Mouse (Mus musculus): Measurements from ENCODE around the gene Arhgef7. TPM values are rescaled to one million over a fixed set of nuclear protein-coding genes. Genes with fewer than 3 reads are reported as not detected.

Gene Arhgef7
- polyA plus RNA-seq, 1 experiment, result 44.5 TPM

GRCm38 (mm10) chr8:11740857-11741256 lies 13.3 kb downstream of the Arhgef7 start:
- peaks cover 65% of the 10 kb centered on the region for H3K27me3 ChIP-seq (replicated peaks)

GRCm38 (mm10) chr8:11743580-11743979 lies 16.1 kb downstream of the Arhgef7 start:
- no peaks in the 10 kb centered on the region for H3K36me3 ChIP-seq (replicated peaks; ENCODE audit: low read length)
- peaks cover 6% of the 10 kb centered on the region; the same call in 1 of the 2 replicates for H3K4me1 ChIP-seq
- peaks cover 7% of the 10 kb centered on the region for H3K9me3 ChIP-seq
- H3K4me3 ChIP-seq (replicated peaks), result no peak overlapping the region
- peaks cover 59% of the 10 kb centered on the region for H3K27me3 ChIP-seq (replicated peaks)
- no peak for TF ChIP-seq GATA1 (IDR thresholded peaks at IDR 0.05; ENCODE audit: borderline replicate concordance, low read length)
- TF ChIP-seq FLI1 (IDR thresholded peaks at IDR 0.05; ENCODE audit: low read length), result no peak

More at GRCm38 (mm10) chr8:11740857-11741256, 13.3 kb downstream of the Arhgef7 start:
- Histone ChIP-seq H3K4me1 (peaks cover 6% of the 10 kb centered on the region; the same call in 1 of the 2 replicates), H3K4me3 (replicated peaks) (no peak overlapping the region), H3K36me3 (replicated peaks; ENCODE audit: low read length) (no peaks in the 10 kb centered on the region), H3K9me3 (peaks cover 7% of the 10 kb centered on the region)
- no peak for TF ChIP-seq GATA1 (IDR thresholded peaks at IDR 0.05; ENCODE audit: borderline replicate concordance, low read length)
- TF ChIP-seq FLI1 (IDR thresholded peaks at IDR 0.05; ENCODE audit: low read length), result no peak

DNA sequence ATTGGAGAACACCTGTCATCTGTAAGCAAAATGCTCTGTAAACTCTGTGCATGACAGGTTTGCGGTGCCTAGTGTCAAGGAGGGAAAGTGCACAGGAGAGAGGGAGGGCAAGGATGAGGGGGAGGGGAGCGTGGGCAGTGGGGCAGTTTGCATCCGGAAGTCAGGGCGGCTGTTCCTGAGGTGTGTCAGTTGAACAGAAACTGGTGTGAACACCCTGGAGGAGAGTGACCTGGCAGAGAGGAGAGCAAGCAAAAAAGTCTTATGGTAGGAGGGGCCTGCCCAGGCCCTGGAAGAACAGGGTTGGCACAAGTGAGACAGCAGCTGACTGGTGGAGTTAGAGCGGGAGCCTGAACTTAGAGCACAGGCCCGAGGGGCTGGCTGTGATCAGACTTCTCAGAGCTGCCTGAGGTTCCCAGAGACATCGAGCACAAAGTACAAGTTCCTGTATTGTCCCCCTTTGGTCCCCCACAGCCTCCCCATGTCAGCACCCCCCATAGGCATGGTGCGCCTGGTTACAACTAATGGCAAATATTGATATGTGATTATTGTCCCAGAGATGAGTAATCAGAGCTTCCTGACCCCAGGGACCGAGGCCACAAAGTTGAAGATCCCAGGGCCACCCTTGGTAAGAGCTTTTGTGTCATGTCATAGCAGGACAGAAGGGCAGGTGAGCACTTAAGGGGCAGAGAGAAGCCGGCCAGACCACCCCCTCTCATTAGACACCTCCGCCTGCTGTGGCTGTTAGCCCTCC lies 19.5 kb downstream of the Arhgef7 start:
- H3K27me3 ChIP-seq (replicated peaks), result peaks cover 45% of the 10 kb centered on the region
- H3K9me3 ChIP-seq, result peaks cover 7% of the 10 kb centered on the region
- H3K4me1 ChIP-seq, result peaks cover 10% of the 10 kb centered on the region
- H3K36me3 ChIP-seq (replicated peaks; ENCODE audit: low read length), result no peaks in the 10 kb centered on the region
- no peak for TF ChIP-seq FLI1 (IDR thresholded peaks at IDR 0.05; ENCODE audit: low read length)
- TF ChIP-seq GATA1 (IDR thresholded peaks at IDR 0.05; ENCODE audit: borderline replicate concordance, low read length), result no peak
- H3K4me3 ChIP-seq (replicated peaks), result no peak overlapping the region

DNA sequence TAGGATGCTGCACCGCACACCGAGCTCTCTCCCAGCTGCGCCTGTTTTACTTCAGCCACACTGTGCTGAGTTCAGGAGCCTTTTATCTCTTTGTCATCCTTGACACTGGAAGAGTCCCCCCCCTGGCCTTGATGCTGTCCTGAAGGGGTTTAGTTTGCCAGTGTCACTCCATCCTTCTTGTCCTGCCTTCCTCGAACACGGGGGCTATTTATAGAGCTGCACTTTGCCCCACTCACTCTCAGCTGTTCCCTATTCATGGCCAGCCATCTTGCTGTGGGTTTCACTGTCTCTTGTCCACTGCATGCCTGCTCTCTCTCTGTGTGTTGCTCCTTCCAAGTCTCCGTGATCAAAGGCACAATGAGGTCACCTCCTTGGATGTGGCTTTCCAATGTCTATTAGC lies 22.0 kb downstream of the Arhgef7 start:
- peaks cover 10% of the 10 kb centered on the region for H3K4me1 ChIP-seq
- peaks cover 4% of the 10 kb centered on the region for H3K9me3 ChIP-seq
- peaks cover 41% of the 10 kb centered on the region for H3K27me3 ChIP-seq (replicated peaks)
- no peak overlapping the region for H3K4me3 ChIP-seq (replicated peaks)
- H3K36me3 ChIP-seq (replicated peaks; ENCODE audit: low read length), result no peaks in the 10 kb centered on the region
- TF ChIP-seq GATA1 (IDR thresholded peaks at IDR 0.05; ENCODE audit: borderline replicate concordance, low read length) (no peak), FLI1 (IDR thresholded peaks at IDR 0.05; ENCODE audit: low read length) (no peak)

- no peaks in the 10 kb centered on the region for H3K9me3 ChIP-seq
- H3K4me1 ChIP-seq, result peaks cover 22% of the 10 kb centered on the region
- H3K36me3 ChIP-seq (replicated peaks; ENCODE audit: low read length), result no peaks in the 10 kb centered on the region
- peaks cover 32% of the 10 kb centered on the region for H3K27me3 ChIP-seq (replicated peaks)
- TF ChIP-seq GATA1 (IDR thresholded peaks at IDR 0.05; ENCODE audit: borderline replicate concordance, low read length) (no peak), FLI1 (IDR thresholded peaks at IDR 0.05; ENCODE audit: low read length) (no peak)
- no peak overlapping the region for H3K4me3 ChIP-seq (replicated peaks)
These were observed 24.8 kb downstream of the Arhgef7 start for GRCm38 (mm10) chr8:11752338-11752737.

GRCm38 (mm10) chr8:11753155-11753941 lies 25.8 kb downstream of the Arhgef7 start:
- H3K27me3 ChIP-seq (replicated peaks), result peaks cover 24% of the 10 kb centered on the region
- no peak overlapping the region for H3K4me3 ChIP-seq (replicated peaks)
- TF ChIP-seq GATA1 (IDR thresholded peaks at IDR 0.05; ENCODE audit: borderline replicate concordance, low read length), result no peak
- TF ChIP-seq FLI1 (IDR thresholded peaks at IDR 0.05; ENCODE audit: low read length), result no peak
- no peaks in the 10 kb centered on the region for H3K36me3 ChIP-seq (replicated peaks; ENCODE audit: low read length)
- no peaks in the 10 kb centered on the region for H3K9me3 ChIP-seq
- peaks cover 28% of the 10 kb centered on the region for H3K4me1 ChIP-seq

DNA sequence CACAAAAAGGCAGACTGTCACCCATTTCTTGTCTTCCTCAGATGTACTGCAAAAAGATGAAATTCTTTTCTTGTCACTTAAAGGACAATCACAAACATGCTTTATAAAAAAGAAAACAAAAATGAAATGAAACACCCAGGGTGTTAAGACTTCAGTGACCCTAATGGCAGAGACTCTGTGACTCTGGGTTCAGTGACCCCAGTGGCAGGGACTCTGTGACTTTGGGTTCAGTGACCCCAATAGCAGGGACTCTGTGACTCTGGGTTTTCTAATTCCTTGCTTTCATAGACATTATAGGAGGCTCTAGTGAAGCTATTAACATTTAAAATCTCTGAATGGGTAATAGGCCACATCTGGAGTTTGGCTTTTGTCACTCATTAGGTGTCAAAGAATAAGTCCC lies 27.2 kb downstream of the Arhgef7 start:
- Histone ChIP-seq H3K4me1 (peaks cover 36% of the 10 kb centered on the region), H3K9me3 (no peaks in the 10 kb centered on the region), H3K36me3 (replicated peaks; ENCODE audit: low read length) (no peaks in the 10 kb centered on the region), H3K27me3 (replicated peaks) (peaks cover 20% of the 10 kb centered on the region), H3K4me3 (replicated peaks) (no peak overlapping the region)
- TF ChIP-seq GATA1 (IDR thresholded peaks at IDR 0.05; ENCODE audit: borderline replicate concordance, low read length) (no peak), FLI1 (IDR thresholded peaks at IDR 0.05; ENCODE audit: low read length) (no peak)

- peaks cover 47% of the 10 kb centered on the region for H3K4me1 ChIP-seq
- TF ChIP-seq GATA1 (IDR thresholded peaks at IDR 0.05; ENCODE audit: borderline replicate concordance, low read length), result no peak
- no peak for TF ChIP-seq FLI1 (IDR thresholded peaks at IDR 0.05; ENCODE audit: low read length)
- peaks cover 15% of the 10 kb centered on the region for H3K27me3 ChIP-seq (replicated peaks)
- peaks cover 3% of the 10 kb centered on the region for H3K36me3 ChIP-seq (replicated peaks; ENCODE audit: low read length)
- H3K4me3 ChIP-seq (replicated peaks), result no peak overlapping the region
- no peaks in the 10 kb centered on the region for H3K9me3 ChIP-seq
These were observed 28.4 kb downstream of the Arhgef7 start for GRCm38 (mm10) chr8:11755873-11756272.

DNA sequence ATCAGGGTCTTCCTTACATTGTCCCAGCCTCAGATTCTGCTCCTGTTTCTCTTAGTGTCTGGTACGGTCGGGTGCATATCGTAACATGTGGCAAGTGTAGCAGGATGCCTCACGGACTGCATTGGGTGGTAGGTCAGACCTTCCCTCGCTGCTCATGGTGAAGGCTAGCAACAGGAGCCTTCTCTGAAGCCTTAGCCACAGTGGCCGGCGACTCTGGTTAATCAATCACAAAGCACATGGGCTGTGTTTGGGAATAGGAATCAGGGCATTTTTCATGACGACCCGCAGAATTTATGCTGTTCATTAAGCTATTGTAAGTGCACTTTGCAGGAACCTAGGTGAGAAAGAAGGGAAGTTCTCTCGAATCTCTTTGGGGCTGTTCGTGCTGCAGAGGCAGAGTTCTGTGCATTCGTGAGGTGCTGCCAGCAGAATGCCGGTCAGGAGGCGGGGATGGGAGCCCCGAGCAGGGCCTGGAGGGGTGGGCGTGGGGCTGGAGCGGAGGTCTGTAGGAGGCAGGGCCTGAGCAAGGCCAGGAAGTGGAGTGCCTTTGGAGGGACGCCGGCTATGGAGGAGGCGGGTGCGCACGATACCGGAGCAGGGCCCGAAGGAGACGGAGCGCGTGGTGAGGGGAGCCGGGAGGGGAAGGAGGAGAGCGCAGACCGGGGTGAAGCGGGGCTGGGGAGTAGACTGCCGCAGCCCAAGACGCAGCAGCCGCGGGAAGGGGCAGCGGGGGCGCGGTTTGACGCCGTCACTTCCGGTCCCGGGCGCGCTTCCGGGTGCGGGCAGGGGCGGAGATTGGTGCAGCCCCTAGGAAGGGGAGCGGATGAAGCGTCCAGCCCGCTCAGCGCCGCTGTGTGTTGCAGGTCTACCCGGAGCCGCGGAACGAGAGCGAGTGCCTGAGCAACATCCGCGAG lies 30.3 kb downstream of the Arhgef7 start:
- H3K36me3 ChIP-seq (replicated peaks; ENCODE audit: low read length), result peaks cover 22% of the 10 kb centered on the region
- no peaks in the 10 kb centered on the region for H3K9me3 ChIP-seq
- H3K4me1 ChIP-seq, result peaks cover 60% of the 10 kb centered on the region
- H3K4me3 ChIP-seq (replicated peaks), result peak overlapping the region; percentile 99
- no peak for TF ChIP-seq GATA1 (IDR thresholded peaks at IDR 0.05; ENCODE audit: borderline replicate concordance, low read length)
- peak; percentile 96 for TF ChIP-seq FLI1 (IDR thresholded peaks at IDR 0.05; ENCODE audit: low read length)
- H3K27me3 ChIP-seq (replicated peaks), result peaks cover 5% of the 10 kb centered on the region
